Mouse (Mus musculus) CD8-positive naive resting alpha-beta T cell, adult 2 months (primary cell): ENCODE results near the gene Tab1.

Experiments used
- DNase-seq, 2 experiments: peaks; one replicate each; pipeline ENCODE4 v3.0.0; 2022; ENCODE audit warnings: low read depth in 2 of 2, low spot score in 2 of 2

Tab1 gene

DNA sequence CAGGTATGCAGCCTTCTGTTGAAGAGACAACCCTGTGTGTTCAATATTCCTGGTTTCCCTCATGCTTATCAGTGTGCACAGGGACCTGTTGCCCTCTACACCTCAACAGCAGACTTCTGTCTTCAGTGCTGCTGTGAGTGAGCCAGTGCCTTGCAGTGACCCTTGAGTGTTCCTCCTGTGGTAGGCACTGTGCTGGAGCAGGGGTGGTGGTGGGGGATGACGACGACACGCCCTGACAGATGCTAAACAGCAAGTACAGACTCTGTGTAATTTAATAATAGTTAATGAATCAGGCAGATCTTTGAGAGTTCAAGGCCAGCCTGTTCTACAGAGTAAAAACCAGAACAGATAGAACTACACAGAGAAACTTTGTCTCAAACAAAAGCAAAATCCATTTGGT lies 3.7 kb downstream of the Tab1 start:
- DNase-seq = no peak

DNA sequence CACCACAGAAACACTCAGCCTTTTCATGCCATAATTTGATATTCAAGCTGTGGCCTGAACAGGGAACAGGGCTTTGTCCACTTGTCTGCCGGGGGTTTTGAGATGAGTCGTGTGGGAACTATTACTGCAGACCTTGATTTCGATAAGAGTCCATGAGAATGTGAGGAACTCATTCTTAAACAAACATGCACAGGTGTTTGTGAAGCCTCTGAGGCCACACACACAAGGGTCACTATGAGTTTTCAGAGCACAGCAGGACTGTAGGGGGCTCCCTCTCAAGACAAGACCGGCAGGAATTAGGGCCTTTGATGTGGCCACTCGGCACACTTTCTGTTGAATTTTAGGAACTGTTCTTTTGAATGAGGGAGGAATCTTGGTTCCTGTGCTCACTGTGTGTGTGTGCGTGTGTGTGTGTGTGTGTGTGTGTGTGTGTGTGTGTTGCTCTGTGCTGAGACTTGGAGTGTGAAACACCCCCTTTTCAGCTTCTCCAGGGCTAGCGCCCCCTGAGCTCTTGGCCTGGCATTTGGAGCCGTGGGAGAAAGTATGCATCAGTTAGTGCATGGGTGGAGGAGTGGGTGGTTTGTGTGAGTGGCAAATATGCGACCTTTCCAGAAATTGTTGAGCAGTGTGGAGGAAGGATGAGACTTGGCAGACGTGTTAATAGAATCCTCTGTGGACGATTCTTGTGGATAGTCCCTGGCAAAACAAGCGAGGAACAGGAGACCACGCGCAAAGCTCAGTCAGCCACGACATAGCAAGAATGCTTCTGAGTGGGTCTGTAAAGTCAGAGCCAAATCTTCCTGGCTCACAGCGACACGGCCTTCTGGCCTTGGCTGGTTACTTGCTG lies 5.2 kb downstream of the Tab1 start:
- no peak for DNase-seq

- DNase-seq = no peak
Observed at GRCm38 (mm10) chr15:80140302-80140701, 7.4 kb downstream of the Tab1 start.

DNA sequence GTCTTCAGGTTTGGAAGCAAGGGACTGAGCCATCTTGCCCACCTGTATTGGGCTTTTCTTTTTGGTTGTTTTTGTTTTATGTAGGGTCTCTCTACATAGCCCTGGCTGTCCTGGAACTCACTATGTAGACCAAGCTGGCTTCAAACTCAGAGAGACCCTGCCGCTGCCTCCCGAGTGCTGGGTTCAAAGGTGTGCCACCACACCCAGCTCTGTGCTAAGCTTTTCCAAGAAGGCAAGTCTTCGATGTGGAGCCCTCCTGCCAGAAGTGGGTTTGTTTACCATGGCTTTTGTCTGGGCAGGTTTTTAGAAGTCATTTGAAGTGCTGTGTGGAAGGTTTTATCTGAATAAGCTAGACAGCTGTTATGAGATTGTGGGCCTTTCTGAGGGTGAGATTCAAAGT lies 8.0 kb downstream of the Tab1 start:
- DNase-seq = no peak

DNA sequence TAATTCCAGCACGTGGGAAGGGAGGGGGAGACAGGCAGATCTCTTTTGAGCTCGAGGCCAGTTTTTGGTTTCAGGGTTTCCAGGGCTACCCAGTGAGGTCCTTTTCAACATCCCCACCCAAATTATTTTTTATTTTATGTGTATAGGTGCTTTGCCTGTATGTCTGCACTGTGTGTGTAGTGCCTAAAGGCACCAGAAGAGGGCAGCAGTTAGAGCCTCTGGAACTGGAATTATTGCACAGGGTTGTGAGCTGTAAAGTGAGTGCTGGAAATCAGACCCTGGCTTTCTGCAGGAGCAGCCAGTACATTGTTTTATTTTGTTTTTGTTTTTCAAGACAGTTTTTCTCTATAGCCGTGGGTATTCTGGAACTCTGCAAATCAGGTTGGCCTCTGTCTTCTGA lies 9.2 kb downstream of the Tab1 start:
- no peak for DNase-seq

DNA sequence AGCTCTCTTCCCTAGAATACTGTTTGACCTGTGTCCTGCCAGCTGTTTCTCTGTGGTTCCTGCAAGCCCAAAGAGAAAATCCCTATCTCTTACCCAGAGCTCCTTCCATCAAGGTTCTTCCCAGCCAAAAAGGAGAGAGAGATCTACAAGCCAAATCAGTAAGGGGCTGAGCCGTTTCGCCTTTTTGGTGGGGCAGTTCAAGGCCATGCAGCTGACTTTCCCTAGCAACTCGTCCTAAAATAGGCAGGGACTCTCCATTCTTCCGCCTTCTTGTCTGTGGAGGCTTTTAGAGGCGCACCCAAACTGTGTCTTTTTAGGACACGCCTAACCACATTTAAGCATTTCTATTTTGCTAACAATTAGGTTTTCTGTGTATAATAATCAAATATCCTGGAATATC lies 10.8 kb downstream of the Tab1 start:
- DNase-seq = no peak

DNA sequence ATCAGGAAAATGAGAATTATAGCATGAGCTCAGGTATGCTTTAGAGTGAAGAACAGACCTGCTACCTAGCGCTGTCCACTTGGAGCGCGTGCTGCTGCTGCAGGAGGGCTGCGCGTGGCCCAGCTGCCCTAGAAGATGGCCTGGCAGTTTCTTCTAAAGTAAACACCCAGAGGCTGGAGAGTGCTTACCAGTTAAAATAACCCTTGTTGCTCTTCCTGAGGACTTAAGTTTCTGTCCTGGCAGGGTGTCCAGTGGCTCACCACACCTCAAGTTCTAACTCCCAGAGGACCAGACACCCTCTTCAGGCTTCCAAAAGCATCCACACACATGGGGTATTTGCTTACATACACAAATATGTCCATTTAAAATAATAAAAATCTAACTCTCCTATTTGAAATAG lies 12.5 kb downstream of the Tab1 start:
- no peak for DNase-seq

DNA sequence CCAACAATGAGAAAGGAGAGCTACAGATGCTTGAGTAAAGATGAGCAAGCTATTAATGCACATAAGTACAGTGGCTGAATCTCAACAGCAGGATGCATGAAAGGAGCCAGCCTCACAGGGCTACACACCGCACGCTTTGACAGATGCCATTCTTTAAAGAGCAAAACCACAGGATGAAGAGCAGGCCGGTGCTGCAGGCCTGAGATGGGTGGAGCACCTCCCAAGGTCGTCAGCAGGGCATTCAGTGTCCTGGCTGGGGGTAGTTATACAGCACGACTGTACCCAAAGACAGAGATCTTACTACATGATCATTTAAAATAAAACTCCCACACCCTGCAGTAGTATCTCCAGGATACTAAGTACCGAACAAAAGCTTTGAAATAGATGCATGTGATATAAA lies 13.2 kb downstream of the Tab1 start:
- no peak for DNase-seq

- DNase-seq = no peak
Observed at GRCm38 (mm10) chr15:80147090-80147489, 14.2 kb downstream of the Tab1 start.

- DNase-seq = no peak
Observed at GRCm38 (mm10) chr15:80147511-80147910, 14.6 kb downstream of the Tab1 start.

GRCm38 (mm10) chr15:80148565-80148964 lies 15.6 kb downstream of the Tab1 start:
- no peak for DNase-seq

GRCm38 (mm10) chr15:80149517-80149916 lies 16.6 kb downstream of the Tab1 start:
- DNase-seq = peak; percentile 22 to 42

GRCm38 (mm10) chr15:80152663-80153062 lies 19.7 kb downstream of the Tab1 start:
- no peak for DNase-seq

DNA sequence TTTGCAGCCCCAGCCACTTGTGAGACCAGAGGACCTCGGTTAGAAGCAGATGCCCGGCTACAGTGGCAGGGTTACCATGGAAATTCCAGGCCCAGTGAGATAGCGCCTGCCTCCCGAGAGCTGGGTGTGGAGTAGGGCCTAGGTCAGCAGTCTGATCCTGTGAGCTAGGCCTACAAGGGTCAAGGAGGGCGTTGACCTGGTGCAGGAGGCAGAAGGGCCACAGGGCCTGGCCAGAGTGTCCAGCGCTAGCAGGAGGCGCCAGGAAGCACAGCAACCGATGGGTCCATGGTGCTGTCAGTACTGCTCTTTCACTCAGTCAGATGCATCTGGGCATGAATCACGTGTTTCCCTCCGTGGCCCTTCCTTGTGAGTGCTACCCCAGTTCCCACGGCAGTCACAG lies 20.8 kb downstream of the Tab1 start:
- no peak for DNase-seq

DNA sequence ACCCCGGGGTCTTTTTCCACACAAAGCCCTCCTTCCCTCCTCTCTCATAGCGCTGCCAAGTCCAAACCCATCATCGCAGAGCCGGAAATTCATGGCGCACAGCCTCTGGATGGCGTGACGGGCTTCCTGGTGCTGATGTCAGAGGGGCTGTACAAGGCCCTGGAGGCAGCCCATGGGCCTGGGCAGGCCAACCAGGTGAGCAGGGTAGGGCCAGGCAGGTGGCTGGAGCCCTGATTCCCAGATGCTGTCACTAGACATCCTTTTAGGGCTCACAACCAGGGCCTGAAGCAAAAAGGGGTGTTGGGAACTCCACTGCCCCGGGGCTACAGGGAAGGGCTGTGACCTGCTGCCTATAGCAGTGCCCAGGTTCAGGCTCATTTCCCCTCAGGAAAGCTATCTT lies 22.8 kb downstream of the Tab1 start:
- no peak for DNase-seq

- no peak for DNase-seq
Observed at GRCm38 (mm10) chr15:80157197-80157943, 24.4 kb downstream of the Tab1 start.

GRCm38 (mm10) chr15:80158001-80158706 lies 25.2 kb downstream of the Tab1 start:
- DNase-seq = no peak

GRCm38 (mm10) chr15:80158707-80159090 lies 25.8 kb downstream of the Tab1 start:
- no peak for DNase-seq

- no peak for DNase-seq
Observed at GRCm38 (mm10) chr15:80159286-80159901, 26.5 kb downstream of the Tab1 start.

DNA sequence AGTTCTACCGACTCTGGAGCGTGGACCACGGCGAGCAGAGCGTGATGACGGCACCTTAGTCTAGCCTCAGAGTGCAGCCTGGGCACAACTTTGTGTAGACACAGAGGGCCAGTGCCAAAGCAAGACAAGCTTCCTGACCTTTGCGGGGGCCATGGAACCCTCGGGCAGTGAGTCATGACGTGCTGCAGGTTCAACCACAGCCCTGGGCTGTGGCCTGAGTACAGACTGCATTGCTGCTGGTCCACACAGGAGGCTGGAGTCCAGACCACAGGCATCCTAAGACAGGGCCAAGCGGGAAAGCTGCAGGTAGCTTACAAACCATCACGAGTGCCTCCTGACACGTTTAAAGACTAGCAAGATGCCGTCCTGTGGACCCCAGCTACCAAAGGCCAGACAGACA lies 27.3 kb downstream of the Tab1 start:
- no peak for DNase-seq

- DNase-seq = no peak
Observed at GRCm38 (mm10) chr15:80160726-80161125, 27.8 kb downstream of the Tab1 start.

DNA sequence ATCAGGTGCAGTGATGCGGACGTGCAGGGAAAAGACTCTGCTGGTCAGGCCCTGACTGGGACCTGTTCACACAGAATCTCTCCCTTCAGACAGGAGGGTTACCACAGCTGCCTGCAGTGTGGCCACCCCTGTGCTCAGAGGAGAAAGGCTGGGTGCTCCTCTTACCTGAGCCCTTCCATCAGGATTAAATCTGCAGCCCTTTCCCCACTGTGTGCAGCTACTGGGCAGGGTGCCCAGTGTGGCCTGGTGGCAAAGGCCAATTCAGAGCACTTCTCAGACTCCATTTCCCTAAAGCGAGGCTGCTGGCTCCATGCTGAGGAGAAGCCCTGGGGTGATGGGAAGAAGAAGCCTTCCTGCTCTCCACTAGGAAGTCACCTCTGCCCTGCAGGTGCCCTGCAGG lies 28.3 kb downstream of the Tab1 start:
- DNase-seq = no peak
